Mouse (Mus musculus) liver, postnatal 0 days (tissue): ENCODE data around the gene Hnrnpul2.

Source experiments
- CTCF ChIP-seq: sonication (generic); IDR thresholded peaks from 2 replicates; pipeline ENCODE4 v1.5.1; 2016; ENCODE audit warnings: antibody characterized with exemption, low read depth
- EP300 ChIP-seq: IDR thresholded peaks from 2 replicates; pipeline ENCODE4 v1.6.1; 2016; ENCODE audit warnings: antibody characterized with exemption, low read depth, mild to moderate bottlenecking

GRCm38 (mm10) chr19:8871267-8872186 is 51.7 kb downstream of the Hnrnpul2 start, which contains the start of gene Ubxn1:
- TF ChIP-seq CTCF (0 out of 2 replicates have a peak, but pooled peaks have one; percentile 2), EP300 (peak; percentile 82)
